Mouse (Mus musculus) liver, postnatal 0 days (tissue): Measurements from ENCODE around the gene Iqgap3.

ENCODE experiments used
- CTCF ChIP-seq: sonication (generic); IDR thresholded peaks from 2 replicates; pipeline ENCODE4 v1.5.1; 2016; ENCODE audit warnings: antibody characterized with exemption, low read depth
- EP300 ChIP-seq: IDR thresholded peaks from 2 replicates; pipeline ENCODE4 v1.6.1; 2016; ENCODE audit warnings: antibody characterized with exemption, low read depth, mild to moderate bottlenecking

GRCm38 (mm10) chr3:88082663-88083062 lies 892 bp downstream of the Iqgap3 start:
- TF ChIP-seq CTCF (no peak), EP300 (no peak)
